Mouse (Mus musculus): ENCODE data around the gene Prnp.

GRCm38 (mm10) chr2:131883136-131883535, 26.6 kb upstream of the Prnp start:
- TF ChIP-seq CTCF (IDR thresholded peaks at IDR 0.05; ENCODE audit: borderline replicate concordance, insufficient read depth, low read length) (no peak), POLR2A (IDR thresholded peaks at IDR 0.05; ENCODE audit: low read depth, low read length) (no peak)

Data from embryonic fibroblast, embryonic 13.5 days (primary cell).